Mouse (Mus musculus): ENCODE data around the gene Jaml. TPM values are rescaled to one million over a fixed set of nuclear protein-coding genes. Genes with fewer than 3 reads are reported as not detected.
"Not testable (repeated sequence)": the region's sequence is repeated elsewhere in the genome, so short reads cannot be mapped to it uniquely, and the experiment has no call there.

Jaml gene
- 1 to 10 TPM; 3.3 to 6.8 TPM for total RNA-seq (2021)
- long read RNA-seq, experiment 1, partial matches to known transcripts, result 0 of 3 reads
- long read RNA-seq, experiment 1, other reads (novel, unspliced or antisense), result 1 of 3 reads
- long read RNA-seq, experiment 2, partial matches to known transcripts, result 1 of 3 reads
- long read RNA-seq, experiment 2, other reads (novel, unspliced or antisense), result 0 of 3 reads

DNA sequence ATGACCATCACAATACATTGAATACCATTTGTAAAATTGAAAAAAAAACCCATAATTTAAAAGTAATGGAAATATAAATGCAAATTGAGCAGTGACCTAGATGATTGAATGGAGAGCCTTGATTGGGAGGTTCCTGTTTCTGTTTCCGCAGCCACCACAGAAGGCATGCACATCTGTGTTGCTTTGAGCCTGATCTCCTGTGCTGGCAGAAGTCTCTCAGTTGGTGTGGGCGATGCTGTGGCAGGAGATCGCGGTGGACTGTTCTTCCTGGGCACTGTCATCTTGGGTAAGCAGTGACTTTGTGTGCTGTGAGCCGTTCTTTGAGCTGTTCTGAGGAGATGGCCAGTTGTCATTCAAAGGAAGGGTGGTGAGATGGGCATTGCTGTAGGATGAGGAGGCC lies at the start of gene Jaml:
Gene Jaml (plus strand): TSS at position 173 of the 400 bp plus-strand sequence.
- no peak for DNase-seq (ENCODE audit: low spot score in 2 of 2)

DNA sequence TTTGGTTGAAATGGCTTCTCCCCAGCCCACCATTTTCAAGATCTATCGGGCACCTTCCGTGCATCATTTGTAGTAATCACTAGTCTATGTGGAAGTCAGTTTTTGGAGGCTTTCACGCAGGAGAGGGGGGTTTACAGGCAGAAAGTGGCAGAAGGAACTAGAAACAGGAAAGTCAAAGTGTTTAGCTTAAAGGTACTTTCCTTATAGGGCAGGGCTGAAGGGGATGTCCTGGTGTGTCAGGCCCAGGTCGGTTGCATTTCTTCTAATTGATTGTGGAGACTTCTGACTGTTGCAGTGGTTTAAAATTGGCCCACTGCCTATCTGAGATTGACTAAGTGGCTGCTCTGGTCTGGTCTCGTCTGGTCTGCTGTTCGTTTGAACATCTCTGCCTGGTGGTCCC lies 48.6 kb upstream of the Jaml start:
- no peak for DNase-seq (ENCODE audit: low spot score in 2 of 2)

DNA sequence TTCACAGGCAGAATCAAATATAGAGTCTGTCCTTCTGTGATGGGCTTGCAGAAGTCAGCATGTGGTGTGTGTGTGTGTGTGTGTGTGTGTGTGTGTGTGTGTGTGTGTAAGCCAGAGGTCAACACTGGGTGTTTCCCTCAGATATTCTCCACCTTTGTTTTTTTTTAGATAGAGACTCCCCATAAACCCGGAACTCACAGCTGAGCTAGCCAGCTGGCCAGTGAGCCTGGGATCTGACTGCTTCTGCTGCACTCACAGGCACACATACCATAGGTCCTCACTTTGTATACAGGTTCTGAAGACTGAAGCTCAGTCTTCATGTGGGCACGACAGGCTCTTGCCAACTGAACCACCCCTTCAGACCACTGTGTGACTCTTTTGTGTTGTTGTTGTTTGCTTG lies 46.7 kb upstream of the Jaml start:
- DNase-seq (ENCODE audit: low spot score in 2 of 2), result no peak

DNA sequence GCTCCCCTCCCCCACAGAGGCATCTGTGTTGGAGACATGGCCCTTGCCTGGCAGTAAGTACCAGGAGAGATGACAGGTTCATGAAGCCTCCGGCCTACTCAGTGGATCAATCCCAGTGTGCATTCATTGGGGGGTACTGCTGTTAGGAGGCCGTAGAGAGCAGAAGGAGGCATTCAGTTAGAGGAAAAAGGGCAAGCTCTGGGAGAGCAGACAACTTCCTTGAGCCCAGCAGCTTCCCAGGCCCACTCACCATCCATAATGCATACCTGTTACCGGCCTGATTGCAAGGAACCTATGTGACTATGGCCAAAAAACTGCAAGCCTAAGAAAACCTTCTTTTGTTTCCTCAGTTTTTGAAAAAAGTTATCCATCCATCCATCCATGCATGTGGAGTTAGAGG lies 44.5 kb upstream of the Jaml start:
- DNase-seq (ENCODE audit: low spot score in 2 of 2), result no peak

DNA sequence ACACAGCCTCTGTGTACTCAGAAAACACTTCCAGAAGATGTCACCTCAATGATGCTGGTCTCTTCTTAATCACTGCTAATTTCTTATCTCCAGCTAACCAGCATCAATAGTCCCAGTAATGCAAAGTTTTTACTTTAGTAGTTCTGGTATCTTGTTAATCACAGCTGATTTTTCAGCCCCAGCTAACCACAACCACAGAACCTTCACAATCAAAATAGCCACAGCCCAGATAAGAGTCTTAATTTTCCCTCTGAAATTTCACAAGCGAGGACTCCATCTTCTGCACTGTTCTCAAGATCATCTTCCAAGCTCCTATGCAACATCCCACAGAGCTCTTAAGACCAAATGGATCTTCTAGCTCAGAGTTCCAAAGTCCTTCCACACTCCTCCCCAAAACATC lies 41.2 kb upstream of the Jaml start:
- not testable (repeated sequence) for DNase-seq (ENCODE audit: low spot score in 2 of 2)

DNA sequence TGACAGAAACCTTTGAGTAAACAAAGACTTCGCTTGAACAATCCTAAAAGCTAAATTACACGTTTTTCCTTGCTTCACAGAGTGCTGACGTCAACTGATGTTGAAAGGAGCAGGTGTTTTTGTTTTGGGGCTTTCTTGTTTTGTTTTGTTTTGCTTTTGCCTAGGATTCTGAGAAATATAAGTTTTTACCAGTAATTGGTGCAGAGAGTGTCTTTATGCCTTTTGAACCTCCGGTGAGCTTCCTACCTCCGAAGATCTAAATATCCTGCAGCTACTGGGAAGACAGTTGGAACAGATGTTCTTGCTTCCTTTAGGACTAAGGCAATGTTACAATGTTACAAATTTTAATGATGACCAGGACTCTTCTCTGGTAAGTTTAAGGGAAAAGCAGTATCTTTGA lies 39.5 kb upstream of the Jaml start, which contains the start of gene Mpzl2:
Gene Mpzl2 (plus strand): TSS at position 301 of the 400 bp plus-strand sequence.
- DNase-seq (ENCODE audit: low spot score in 2 of 2), result no peak

DNA sequence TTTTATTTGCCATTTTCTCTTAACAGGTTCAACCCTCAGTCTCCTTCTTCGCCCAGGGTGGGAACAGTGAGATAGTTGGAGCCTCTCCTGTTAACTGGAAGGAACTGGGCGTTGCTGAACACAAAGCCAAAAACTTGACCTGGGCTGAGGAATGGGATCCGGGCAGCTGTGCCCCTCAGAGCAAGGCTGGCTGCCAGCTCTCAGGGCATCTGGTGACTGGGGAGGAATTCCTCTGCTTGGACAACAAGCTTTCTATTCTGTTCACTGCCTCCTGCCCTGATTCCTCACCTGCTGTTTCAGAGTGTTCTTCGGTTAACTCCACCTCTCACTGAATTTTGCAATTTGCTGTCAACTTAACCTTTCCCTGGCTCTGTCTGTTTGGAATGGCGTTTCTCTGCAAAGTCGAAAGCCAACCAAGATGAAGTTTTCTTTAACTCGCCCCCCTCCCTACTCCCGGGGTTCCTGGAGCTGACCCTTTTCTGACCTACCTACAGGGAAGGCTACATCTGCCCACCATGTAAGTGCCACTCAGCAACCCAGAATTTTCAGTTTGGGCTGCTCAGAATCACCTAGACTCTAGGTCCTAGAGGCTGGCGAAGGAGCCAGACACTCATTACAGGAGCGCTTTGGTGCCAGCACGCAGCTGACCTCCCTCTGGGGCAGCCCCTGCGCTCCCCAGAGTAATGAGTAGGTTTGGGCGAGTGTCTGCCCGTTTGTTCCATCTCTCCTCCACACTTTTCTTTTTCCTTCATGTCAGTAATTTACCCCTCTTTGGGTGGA lies 38.7 kb upstream of the Jaml start:
- no peak for DNase-seq (ENCODE audit: low spot score in 2 of 2)

DNA sequence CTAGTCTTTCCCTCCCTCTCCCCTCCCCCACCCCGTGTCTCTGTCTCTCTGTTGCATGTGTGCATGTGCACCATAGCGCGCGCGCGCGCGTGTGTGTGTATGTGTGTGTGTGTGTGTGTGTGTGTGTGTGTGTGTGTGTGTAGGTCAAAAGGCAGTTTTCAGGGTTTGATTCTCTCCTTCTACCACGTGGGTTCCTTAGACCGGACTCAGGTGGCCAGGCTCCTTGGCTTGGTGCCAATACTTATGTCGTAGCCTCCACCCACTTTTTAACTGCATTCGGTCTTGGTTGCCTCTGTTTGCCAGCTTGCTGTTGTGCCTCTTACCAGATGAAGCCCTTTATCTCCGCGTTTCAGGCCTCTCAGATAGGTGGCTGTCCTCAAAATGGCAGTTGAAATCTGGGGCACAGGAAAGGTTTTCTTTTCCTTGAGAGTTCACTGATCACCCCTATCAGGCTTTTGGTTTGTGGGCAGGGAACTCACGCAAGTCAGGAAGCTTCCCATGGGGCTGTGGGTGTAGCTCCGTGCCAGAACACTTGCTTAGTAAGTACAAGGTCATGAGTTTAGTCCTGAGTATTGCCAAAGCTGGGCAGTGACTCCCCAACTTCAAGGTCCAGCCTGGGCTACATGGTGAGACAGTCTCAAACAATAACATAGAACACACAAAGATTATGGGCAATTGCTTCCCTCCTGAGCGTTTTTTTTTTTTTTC lies 37.7 kb upstream of the Jaml start:
- DNase-seq (ENCODE audit: low spot score in 2 of 2), result no peak

DNA sequence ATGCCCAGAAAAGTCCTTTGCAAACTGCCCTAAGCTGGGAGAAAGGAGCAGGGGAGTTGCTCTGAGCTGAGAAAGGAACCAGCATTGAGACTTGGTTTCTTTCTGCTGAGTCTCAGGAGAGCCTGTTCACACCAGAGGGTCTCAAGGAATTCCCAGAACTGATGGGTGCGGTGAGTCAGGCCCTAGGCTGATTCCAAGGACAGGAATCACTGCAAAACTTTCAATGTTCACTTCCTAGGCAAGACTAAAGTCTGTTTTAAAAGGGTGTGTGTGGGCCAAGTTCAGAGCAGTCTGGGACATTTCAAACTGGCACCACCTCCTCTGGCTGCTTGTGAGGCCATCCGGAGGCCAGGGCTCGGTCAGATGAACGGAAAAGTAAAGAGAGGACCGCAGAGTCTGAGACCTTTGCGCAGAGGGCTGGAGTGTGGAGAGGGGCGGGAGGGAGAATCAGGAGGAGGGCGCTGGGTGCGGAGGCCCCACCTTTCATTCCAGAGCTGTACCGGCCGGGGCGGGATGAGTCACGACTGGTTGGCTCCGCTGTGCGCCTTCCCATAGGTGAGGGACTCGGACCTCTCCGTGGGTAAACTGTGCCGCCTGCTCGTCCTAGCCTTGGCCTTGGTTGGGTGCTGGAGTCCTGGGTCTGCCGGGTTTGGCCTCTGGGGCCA lies 36.8 kb upstream of the Jaml start:
- peak; percentile 36 to 37 for DNase-seq (ENCODE audit: low spot score in 2 of 2)

DNA sequence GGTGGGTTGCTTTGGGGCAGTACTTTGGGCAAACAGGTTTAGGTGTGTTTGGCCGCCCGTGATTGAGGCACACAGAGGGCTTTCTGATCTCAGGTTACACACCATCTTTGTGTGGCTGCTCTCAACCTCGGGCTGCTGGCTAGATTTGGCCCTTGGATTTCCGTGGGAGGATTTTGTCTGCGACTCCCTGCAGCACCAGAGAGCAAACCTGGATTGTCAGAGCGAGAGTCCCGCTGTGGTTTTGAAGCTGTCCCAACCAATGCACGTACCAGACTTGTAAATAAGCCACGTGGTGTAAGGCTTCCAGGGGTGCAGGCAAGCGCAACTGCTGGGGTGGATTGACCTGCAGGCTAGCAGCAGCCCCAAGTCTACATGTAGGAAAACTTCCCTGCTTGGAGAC lies 36.0 kb upstream of the Jaml start:
- no peak for DNase-seq (ENCODE audit: low spot score in 2 of 2)

DNA sequence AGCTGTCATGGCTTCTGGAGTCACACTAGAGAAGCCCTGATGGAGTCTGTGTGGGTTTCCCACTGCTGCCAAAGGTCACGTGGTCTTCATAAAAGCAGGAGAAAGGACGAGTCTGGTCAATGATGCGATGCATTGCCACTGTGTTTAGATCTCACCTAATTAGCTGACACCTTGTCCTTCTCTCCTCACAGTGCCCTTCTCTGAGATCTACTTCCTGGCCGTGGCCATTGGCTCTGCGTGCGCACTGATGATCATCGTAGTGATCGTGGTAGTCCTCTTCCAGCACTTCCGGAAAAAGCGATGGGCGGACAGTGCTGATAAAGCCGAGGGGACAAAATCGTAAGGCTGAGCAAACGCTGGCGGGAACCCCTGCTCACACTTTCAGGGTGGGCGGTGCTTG lies 32.0 kb upstream of the Jaml start:
- DNase-seq (ENCODE audit: low spot score in 2 of 2), result no peak

DNA sequence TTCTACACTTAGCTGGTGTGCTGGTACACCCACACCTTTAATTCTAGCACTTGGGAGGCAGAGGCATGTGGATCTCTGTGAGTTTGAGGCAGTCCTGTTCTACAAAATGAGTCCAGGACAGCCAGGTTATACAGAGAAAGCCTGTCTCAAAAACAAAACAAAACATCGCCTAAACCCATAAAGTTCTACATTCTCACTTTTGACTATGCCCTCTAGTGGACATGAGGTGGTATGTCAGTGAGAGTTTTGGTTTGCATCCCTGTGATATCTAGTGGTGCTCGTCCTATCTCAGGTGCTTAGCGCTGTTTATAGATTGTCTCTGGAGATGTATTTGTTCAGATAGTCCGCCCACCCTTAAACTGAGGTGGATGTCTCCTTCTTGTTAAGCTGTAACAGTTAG lies 30.5 kb upstream of the Jaml start:
- no peak for DNase-seq (ENCODE audit: low spot score in 2 of 2)

DNA sequence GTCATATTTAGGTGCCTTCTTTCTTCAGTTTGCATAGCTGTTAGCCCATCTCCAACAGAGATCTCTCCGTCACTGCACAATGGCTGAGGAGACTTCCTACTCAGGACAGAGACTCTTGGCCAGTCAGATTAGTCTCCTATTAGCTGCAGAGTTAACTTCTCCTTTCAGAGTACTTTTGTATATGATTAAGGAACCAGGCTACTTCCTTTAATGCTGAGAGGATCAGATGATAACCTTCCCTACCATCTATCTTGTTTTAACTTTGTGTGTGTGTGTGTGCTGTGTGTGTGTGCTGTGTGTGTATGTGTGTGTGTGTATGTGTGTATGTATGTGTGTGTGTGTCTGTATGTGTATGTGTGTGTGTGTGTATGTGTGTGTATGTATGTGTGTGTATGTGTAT lies 29.3 kb upstream of the Jaml start:
- DNase-seq (ENCODE audit: low spot score in 2 of 2), result no peak

DNA sequence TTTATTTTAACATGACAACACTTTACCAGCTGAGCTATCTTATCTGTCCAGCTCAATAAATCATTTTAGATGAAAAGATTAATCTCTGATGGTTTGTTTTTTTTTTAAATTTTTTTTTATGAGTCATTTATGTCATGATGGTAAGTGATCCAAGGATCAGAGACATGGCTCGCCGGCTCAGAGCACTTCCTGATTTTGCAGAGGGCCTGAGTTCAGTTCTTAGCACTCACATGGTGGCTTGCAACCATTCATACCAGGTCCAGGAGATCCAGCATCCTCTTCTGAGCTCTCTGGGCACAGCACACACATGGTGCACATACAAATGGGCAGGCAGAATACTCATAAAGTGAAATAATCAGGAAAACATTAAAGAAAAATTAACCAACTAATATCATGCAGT lies 28.7 kb upstream of the Jaml start:
- no peak for DNase-seq (ENCODE audit: low spot score in 2 of 2)

DNA sequence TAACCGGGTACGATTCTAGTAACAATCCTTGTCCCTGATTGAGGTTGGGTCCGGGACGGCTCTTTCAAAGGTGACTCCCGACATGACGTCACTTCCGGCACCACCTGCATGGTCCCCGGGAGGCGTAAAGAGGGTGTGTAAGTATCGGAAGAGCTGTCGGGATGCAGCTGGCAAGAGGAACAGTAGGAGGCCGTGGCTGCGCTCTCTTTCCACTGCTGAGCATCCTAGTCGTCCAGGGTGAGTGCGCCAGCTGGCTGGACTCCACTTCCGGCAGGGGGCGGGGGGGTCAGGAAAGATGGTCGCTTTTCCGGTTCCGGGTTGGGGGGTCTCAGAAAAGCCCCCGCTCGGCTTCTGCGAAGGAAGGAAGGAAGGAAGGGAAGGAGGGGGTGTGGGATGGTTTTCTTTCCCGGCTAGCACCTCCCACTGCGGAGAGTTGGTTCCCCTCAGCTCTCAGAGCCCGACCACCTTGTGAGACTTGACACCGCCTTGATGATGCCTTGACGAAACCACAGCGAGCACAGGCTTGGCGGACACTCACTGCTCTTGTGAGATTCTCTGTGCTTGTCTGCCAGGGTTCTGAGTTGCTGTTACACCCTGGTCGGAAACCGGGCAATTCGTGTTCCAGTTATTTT lies 23.8 kb upstream of the Jaml start, which contains the start of gene Mpzl3:
Gene Mpzl3 (plus strand): TSS at position 105 of the 632 bp plus-strand sequence.
- peak; percentile 72 to 79 for DNase-seq (ENCODE audit: low spot score in 2 of 2)

DNA sequence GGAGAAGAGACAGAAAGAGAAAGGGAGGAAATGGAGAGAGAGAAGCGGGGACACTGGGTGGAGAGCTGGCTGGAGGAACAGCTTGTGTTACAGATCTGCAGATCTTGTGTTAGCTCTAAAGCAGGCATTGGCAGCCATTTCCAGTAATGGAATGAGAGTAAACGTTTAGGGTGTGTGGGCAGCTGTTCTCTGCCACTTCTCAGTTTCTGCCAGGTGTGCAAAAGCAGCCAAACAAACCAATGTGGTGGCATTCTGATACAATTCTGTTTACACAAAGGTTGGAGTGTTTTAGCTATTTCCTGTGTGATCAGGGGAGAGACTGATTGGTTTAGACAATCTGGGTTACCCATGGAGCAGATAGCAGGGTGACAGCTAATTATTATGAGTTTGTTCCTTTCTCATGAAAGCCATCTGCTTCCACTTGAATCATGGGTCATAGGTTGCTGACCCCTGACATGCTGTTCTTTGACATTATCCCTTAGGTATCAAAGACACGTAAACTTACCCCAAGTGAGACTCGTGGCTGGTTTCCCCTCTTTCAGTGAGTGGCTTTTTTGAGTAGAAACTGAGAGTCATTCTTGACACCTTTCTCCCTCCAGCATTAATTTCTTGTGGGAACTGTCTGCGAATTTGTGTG lies 20.6 kb upstream of the Jaml start:
- DNase-seq (ENCODE audit: low spot score in 2 of 2), result no peak

DNA sequence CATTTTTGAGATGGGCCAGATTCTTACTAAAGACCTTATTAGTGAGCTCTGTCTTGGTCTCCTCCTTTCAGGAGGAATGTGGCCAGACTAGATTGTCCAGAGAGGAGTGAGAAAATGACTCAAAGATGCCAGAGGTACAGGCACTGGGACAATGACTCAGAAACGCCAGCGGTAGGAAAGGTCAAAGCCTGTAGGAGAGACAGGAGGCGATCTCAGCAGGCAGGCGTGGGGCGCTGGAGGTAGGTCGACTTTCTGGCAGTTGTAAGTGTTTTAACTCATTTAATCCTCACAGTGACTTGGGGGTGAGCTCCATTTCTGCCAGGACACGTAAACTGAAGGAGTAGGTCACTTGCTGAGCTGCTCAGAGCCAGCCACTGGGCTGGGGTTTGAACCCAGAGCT lies 18.8 kb upstream of the Jaml start:
- no peak for DNase-seq (ENCODE audit: low spot score in 2 of 2)

DNA sequence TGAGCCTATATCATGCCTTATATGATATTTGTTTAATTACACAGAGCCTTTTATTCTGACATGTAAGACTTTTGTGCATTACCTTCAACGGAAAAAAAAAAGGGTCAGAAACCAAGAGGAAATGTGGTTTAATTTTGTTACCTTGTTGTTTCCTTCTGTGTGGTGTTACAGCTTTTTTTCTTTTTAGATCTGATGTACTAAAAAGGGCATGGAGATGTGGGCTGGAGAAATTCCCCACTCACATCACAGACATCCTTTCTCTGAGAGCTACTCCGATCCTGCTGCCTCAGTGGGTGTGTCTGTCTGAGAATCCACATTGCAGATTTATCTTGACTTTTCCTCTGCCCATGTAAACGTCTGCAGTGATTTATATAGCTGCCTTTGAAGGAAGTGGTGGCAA lies 16.3 kb upstream of the Jaml start:
- DNase-seq (ENCODE audit: low spot score in 2 of 2), result no peak

DNA sequence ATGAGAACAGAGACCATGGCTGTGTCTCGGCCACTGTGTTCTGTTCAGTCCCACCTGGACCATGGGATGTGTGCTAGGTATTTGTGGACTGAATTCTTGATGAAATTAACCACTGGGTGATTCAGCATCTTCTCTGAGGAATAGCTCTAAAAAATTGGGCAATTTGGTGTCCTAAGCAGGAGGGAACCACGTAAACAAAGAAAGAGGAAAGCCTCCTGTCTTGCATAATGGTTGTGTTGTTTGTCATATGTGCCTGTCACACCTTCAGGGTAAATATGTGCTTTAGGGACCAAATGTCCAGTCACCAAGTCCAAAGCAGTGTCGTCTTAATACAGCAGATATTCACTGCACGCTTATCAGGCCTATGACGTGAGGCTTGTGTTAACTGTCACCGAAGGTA lies 14.6 kb upstream of the Jaml start:
- DNase-seq (ENCODE audit: low spot score in 2 of 2), result no peak

DNA sequence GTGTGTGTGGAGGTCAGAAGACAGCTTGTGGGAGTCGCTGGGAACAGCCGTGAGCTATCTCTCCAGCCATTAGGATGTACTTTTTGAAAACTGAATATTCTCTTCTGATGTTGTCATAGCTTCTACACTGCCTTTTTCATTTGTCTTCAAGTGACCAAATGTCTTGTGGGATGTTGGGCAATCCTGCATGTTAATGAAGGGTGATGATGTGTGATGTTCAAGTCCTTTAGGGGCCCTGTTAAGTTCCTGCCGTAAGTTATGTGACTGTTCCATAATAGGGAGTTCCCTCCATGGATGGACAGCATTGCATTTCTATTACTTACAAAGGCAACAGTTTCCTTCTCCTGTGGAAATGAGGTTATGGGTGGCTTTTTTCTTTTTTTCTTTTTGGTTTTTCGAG lies 12.2 kb upstream of the Jaml start:
- DNase-seq (ENCODE audit: low spot score in 2 of 2), result no peak

DNA sequence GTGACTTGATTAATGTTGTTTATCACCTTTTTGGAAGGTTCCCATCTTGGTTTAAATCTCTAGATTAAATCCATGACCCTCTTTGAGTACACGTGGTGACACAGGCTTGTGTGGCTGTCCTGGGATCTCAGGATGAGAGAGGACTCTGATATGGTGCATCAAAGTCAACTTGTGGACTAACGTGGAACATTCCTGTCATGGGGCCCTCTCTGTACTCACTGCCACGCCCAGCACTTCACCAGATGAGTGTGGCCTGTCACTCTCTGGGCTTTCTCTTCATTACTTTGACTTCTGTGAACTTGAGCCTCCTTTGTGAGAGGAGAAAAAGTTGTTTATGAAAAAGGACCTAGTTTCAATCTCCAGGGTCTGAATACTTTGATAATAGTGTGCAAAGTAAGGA lies 7.2 kb upstream of the Jaml start:
- no peak for DNase-seq (ENCODE audit: low spot score in 2 of 2)
